Mouse (Mus musculus) ZHBTc4 (cell line): ENCODE measurements at regions not wholly inside any gene's neighbourhood (a gene's known extent, or its start where the extent isn't known, plus 50 kb on each side); places are given as distances from the start of the nearest gene placed in this dataset.

ENCODE experiments used
- DNase-seq: peaks from one replicate; pipeline ENCODE4 v3.0.0-alpha.2; 2011; ENCODE audit warnings: low read depth, low spot score

GRCm38 (mm10) chr17:49149896-49150295 lies 217.7 kb downstream of the Lrfn2 start:
- DNase-seq = no peak

GRCm38 (mm10) chr17:49150971-49151422 lies 218.8 kb downstream of the Lrfn2 start:
- no peak for DNase-seq

DNA sequence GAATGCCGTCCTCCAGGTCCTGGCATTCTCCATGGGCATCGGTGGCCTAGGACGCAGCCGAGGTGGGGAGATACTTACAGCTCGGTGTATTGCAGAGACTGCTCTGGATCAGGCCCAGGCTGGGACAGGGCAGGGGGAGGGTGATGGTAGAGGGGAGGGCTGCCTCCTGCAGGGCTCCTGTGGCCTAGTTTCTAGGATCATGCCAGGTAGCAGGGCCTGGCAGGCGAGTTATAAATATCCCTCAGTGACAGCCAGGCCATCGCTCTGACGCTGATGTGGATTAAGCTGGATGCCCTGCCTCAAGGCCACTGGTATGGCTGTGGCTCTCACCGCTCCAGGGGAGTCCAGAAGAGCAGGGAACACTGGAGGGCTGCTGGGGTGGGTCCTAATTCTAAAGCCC lies 221.8 kb downstream of the Lrfn2 start:
- no peak for DNase-seq

DNA sequence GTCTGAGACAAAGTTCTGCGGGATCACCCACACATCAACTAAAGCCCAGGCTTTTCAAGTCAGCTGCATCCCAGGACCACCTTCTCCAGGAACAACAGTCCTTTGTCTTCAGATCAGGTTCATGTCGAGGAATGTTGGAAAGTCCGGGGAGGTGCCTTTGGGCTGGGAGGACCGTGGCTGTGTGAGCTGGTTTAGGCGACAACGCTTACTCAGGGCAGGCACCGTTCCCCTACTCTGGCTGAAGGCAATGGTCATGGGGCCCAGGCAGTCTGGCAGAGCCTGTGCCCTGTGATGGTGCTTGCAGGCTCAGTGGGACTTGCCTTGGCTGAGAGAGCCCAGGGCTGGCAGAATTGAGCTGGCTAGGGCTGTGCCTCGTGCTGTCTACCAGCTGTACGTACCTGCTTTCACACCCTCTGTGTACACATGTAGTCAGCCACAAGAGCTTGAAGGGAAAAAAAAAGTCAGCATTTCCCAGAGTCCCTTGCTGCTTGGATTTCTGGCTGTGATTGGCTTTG lies 222.9 kb downstream of the Lrfn2 start:
- no peak for DNase-seq

GRCm38 (mm10) chr17:49157586-49157985 lies 225.4 kb downstream of the Lrfn2 start:
- no peak for DNase-seq

DNA sequence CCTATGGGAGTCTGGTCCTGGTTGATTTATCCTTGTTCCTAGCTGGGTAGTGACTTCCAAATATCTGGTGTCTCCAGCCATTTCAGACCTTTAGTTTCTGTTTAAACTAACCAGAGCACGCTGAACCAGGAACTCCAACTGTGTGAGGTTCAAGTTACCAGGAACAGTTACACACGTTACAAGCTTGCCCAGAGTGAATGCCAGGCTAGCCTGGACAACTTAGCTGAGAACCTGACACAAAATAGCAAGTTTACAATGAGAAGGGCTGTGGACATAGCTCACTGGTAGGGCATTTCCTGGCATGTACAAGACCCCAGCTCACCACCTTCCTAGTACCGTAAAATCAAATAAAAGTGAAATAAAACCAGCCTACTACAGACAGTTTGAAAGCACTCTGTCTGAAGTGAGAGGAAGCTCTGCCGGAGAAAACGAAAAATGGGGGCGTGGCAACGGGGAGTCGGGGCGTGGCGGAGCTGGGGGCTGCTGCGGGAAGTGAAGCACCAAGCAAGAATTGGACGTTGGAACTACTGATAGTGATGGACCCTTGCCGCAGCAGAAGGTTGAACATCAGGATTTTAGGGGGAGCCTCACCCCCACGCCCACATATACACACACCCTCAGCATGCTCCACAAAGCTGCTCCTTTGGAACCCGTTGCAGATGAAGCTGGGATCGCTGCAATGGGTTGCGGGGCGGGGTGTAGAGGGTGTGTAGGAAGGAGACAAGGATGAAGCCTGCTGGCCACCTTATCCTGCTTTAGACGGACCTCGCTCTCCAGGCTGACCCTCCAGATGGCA lies 239.3 kb downstream of the Lrfn2 start:
- peak; percentile 54 for DNase-seq

DNA sequence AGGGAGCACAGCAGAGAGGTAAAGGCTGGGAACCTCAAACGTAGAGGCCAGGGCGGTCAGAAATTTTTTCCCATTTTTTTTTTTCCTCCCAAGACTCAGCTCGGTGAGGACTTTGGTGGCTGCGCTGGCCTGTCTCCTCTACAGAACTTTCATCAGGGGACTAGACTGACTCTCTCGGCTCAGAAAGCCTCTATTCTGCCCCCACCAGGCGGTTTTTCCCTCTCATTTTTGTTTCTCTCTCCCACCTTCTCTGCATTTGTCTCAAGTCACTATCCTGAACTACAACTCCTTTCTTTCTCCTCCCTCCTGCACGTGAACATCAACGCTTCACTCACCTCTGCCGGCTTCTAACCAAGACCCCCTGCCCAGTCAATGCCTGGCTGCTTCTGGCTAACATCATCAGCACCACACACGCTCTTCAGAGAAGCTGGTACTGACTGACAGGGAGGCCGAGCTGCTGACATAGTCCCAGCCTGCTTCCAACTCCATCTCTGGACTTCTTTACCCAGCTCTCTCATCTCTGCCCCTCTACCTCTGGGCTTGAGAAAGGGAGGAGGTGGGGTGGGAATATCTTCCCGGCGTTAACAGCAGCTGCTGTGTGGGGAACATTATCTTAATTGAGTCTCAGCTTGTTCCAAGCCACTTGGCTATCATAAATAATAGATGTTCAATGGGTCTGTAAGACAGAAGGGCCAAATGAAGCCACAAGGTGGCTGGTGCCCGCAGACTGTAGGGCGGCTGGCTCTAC lies 240.0 kb downstream of the Lrfn2 start:
- peak; percentile 16 for DNase-seq

- DNase-seq = peak; percentile 17
These were observed 240.6 kb downstream of the Lrfn2 start for GRCm38 (mm10) chr17:49172800-49173150.

DNA sequence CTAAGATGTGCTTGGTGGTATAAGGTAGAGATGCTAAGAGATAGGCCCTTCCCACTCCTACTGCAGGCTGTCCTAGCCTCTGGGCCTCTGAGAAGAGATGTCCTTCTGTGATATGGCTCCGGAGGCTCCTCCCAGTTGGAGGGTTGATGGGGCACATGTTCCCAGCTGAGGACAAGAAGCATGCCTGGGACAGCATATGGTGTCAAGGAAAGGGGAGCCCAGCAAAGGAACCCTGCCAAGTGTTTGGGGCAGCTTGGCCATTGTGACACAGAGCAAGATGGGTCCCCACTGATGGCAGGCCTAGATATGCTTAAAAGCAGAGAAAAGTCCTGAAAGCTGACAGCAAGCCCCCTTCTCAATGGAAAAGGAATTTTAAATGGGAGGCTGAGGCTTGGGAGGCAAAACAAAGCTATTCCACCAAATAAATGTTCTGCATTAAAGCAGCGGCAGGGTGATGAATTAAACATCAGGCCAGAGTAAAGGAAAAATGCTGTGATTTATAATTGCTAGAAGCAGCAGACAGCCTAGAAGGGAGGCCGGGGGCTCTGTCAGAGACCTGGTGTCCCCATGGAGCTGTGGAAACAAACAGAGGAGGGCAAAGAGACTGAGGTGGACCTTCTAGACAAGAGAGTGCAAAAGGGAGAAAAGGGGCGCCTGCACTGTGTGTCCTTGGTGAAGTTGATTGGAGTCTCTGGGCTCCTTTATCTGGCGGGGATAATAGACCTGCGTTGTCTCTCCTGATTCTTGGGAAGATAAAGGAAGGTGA lies 246.0 kb downstream of the Lrfn2 start:
- DNase-seq = no peak

- DNase-seq = peak; percentile 74
These were observed 245.7 kb upstream of the Mocs1 start for GRCm38 (mm10) chr17:49182485-49182884.

DNA sequence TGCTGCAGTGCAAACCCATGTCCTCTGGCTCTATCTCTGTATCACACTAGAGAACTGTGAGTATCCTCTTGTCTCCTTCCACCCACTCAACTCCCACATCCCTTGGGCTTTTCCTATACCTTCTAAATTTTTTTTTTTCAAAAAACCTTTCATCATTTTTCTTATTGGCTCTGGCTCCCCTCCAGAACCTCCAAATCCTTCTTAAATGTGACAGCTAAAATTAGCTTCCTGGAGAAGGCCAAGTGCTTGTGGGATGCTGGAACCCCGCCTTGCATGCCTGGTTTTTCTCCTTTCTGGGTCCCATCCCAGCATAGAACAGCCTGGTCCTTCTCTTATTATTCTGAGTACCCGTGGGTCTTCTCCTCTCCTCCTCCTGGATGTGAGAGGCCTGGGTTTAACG lies 244.2 kb upstream of the Mocs1 start:
- no peak for DNase-seq

DNA sequence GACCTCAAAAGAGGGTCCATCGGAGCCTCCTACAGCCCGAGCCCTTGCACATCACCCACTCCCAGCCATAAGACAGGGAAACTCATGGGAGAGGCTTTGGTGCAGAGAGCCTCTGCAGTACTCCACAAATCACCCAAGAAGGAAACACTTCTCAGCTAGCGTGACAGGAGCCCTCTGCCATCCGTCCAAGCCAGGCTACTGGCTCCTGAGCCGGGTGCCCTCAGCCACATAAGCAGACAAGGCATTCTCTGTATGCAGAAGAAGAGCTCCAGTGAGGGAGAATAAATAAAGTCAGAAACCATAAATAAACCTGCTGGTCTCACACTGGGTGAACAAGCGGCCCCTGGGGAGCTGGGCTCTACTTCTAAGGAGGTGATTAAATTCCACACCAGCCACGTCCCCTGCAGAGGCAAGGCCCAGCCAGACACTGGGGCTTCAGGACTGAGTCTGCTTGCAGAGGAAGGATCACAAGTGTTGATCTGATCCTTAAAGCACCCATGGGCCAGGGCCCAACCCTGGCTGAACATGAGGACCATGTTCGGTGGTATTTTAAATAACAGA lies 243.0 kb upstream of the Mocs1 start:
- no peak for DNase-seq

DNA sequence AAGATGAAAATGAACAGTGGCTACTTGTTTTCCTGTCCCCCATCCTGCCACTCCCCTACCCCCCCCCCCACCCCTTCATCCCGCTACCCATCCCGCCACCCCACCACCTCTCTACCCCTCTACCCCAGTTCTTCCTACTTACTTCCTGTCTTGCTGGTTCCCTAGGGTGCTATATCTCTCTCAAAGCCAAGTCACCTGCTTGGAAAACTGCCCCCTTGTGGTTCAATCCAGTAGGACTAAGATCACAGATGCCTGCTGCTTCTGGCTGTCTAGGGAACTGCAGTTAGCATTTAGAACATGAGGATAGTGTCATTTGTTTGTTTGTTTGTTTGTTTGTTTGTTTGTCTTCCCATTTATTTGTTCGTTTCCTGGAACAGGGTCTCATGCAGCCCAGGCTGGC lies 238.4 kb upstream of the Mocs1 start:
- peak; percentile 82 for DNase-seq

- no peak for DNase-seq
These were observed 237.8 kb upstream of the Mocs1 start for GRCm38 (mm10) chr17:49190337-49190736.

DNA sequence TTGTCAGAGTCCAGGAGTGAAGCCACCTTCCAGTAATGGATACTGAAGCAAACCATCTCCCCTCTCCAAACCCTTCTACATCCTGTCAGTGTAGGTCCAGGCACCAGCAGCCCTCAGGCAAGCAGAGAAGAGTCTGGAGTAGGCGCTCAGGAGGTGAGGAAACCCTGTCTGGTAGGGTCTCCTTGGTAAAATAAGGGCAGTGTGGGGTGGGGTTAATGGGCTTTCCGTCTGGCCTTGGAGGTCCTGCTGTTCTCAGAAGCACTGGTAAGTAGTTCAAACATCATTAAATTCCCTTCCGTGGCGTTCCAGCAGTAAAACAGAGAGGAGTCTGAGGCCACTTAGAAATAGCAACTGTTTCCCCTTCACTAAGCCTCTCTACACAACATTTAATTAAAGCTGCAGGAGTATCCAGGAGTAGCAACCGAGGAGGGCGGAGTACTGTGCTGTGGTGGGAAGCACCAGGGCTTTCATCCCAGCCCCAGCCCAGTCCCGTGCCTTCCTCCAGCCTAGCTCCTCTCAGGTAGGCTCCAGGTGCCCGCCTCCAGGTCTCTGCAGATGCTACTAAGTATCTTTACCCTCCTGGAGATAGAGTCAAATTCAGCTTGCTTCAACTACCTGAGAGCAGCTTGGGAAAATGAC lies 232.0 kb upstream of the Mocs1 start:
- no peak for DNase-seq

DNA sequence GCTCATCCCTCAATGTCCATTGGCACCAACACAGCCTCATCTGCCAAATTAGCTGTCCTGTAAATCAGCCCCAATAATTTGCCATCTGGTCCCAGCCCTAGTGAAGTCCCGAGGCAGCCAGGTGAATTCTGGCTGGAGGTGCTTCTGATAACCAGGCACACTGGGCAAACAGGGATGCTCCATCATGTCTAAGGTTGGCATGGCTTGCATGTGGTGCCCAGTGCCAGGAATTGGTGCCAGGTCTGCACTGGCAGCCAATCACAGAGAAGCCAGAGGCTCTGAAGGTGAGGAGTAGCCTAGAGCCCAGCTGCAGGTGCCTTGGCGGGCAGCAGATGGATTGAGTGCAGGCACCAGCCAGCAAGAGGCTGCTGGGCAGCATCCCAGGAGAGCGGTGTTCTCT lies 226.7 kb upstream of the Mocs1 start:
- no peak for DNase-seq

DNA sequence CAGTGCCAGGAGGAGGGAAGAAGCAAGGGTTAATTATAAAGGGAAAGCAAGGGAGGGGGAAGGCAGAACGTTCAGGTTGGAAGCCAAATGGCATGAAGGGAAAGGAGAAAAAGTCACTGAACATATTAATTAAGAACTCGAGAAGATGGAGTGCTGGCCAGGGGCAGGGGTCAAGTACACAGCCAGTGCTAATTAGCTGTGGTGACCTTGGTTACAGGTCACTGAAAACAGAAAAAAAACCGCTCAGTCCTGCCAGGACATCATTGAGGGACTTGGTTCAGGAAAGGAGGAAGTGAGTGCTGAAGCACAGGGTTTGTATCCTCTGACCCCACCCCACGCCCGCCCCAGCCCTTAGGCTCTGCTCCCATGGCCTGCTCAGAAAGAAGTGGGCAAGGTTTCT lies 223.1 kb upstream of the Mocs1 start:
- no peak for DNase-seq

DNA sequence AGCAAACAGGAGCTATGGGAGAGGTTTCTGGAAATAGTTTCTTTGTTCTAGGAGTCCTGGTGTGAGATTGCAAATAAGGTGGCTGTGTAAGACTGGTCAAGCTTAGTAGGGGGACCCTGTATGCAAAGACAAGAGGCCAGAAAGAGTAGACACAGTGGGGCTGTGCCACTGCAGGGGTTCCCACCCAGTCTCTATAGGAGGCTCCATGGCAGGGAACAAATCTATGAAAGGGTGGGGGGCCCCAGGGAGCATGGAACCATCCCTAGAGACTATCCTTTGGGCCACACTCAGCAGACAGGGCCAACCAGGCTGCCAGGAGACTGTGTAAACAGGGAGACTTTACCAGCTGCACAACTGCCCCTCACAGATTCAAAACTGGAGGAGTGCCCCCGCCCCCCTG lies 222.6 kb upstream of the Mocs1 start:
- DNase-seq = no peak

DNA sequence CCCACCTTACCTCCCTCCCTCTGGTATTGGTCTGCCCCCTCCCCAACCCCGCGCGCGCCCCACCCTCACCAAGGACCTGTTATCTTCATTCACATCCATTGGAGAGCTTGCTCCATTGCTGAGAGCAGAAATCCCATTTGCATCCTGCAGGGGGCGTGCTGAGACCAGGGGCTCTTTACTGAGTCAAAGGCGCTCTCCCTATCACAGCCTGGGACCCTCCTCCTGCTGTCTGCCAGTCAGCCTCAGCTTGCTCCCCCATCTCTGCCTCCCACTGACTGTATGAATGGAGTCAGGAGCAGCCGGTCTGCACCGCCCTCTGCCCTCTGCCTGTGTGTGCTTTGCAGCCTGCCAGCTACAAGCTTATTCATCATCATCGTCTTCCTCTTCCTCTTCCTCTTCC lies 221.5 kb upstream of the Mocs1 start:
- peak; percentile 82 for DNase-seq

DNA sequence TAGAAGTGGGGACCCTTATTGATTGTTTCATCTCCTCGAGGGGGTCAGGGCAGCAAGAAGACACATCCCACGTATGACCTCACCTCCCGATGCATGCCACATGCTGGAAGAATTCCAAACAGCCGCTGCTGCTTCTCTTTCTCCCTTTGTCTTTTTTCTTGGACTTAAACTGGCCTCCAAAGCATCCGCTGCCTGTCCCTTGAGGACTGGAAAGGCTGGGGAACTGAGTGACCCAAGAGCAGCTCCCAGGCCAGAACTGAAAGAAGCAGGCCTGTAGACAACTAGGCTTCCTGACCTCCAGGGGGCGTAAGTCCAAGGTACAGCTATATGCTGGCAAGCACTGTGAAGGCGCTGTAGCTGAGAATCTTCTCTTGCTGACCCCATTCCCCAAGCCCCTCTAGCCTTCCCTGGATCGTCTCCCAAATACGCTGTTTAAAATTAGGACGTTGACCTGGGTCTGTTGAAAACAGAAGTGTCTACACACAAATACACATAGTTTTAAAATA lies 219.8 kb upstream of the Mocs1 start:
- DNase-seq = peak; percentile 57

DNA sequence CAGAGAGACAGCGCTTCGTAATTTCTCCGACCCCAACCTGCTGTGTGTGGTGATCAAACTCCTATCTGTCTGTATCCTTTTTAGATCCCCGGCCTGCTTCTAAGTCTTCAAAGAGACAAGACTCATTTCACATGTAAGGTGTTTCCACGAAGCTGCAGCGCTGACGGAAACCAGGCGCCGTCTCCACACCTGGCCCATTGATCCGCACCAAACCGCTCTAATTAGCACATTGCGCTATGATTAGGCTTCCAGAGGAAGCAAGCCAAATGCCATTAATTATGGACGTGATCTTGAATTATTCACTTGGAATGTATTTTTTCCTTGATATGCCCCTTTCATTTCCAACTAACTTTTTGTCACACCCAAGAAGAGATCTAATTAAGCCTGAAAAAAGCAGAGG lies 215.2 kb upstream of the Mocs1 start:
- no peak for DNase-seq
